Mouse (Mus musculus): ENCODE results near the gene Yipf3. TPM values are rescaled to one million over a fixed set of nuclear protein-coding genes. Genes with fewer than 3 reads are reported as not detected.

The Yipf3 gene
- total and polyA plus RNA-seq, 3 experiments, result 72.4 to 142 (median 82.8) TPM

GRCm38 (mm10) chr17:46255147-46255546 lies 7.3 kb downstream of the Yipf3 start:
- peaks cover 3% of the 10 kb centered on the region; the same call in 1 of the 2 replicates for H3K4me1 ChIP-seq (ENCODE audit: control insufficient read depth, insufficient read depth, low read length)
- no peak overlapping the region for H3K27ac ChIP-seq
- DNase-seq, result no peak
- intact Hi-C loops (cut with DNase I), result no loop called here
- no peak for TF ChIP-seq CTCF (IDR thresholded peaks at IDR 0.05)
- TF ChIP-seq POLR2A (IDR thresholded peaks at IDR 0.05; ENCODE audit: insufficient read depth, low read depth, low read length), result no peak
- no peak for TF ChIP-seq EP300 (IDR thresholded peaks at IDR 0.05; ENCODE audit: insufficient read depth, low read depth, low read length)
- H3K36me3 ChIP-seq (ENCODE audit: control insufficient read depth, insufficient read depth, low read length), result no peaks in the 10 kb centered on the region
- H3K79me2 ChIP-seq (replicated peaks; ENCODE audit: control insufficient read depth, insufficient read depth, low read length), result no peaks in the 10 kb centered on the region
- no peak overlapping the region for H3K9ac ChIP-seq (ENCODE audit: low read depth, low read length)
- H3K4me3 ChIP-seq, result no peak overlapping the region
- 29% methylated on average over 6 of the region's 6 CpGs for WGBS
- H3K27me3 ChIP-seq (ENCODE audit: control insufficient read depth, insufficient read depth, low read length), result no peaks in the 10 kb centered on the region

- Histone ChIP-seq H3K27me3 (ENCODE audit: control insufficient read depth, insufficient read depth, low read length) (no peaks in the 10 kb centered on the region), H3K4me1 (ENCODE audit: control insufficient read depth, insufficient read depth, low read length) (peaks cover 1% of the 10 kb centered on the region; the same call in 1 of the 2 replicates), H3K9ac (ENCODE audit: low read depth, low read length) (no peak overlapping the region), H3K4me3 (no peak overlapping the region), H3K27ac (no peak overlapping the region), H3K79me2 (replicated peaks; ENCODE audit: control insufficient read depth, insufficient read depth, low read length) (no peaks in the 10 kb centered on the region), H3K36me3 (ENCODE audit: control insufficient read depth, insufficient read depth, low read length) (no peaks in the 10 kb centered on the region)
- DNase-seq, result no peak
- intact Hi-C loops (cut with DNase I), result no loop called here
- WGBS, result 76% methylated on average over 30 of the region's 30 CpGs
- TF ChIP-seq POLR2A (IDR thresholded peaks at IDR 0.05; ENCODE audit: insufficient read depth, low read depth, low read length) (no peak), CTCF (IDR thresholded peaks at IDR 0.05) (no peak), EP300 (IDR thresholded peaks at IDR 0.05; ENCODE audit: insufficient read depth, low read depth, low read length) (no peak)
Measured at GRCm38 (mm10) chr17:46258279-46259053, 10.6 kb downstream of the Yipf3 start.

GRCm38 (mm10) chr17:46259675-46260074 lies 11.8 kb downstream of the Yipf3 start:
- TF ChIP-seq EP300 (IDR thresholded peaks at IDR 0.05; ENCODE audit: insufficient read depth, low read depth, low read length), result no peak
- TF ChIP-seq POLR2A (IDR thresholded peaks at IDR 0.05; ENCODE audit: insufficient read depth, low read depth, low read length), result no peak
- TF ChIP-seq CTCF (IDR thresholded peaks at IDR 0.05), result no peak
- H3K4me1 ChIP-seq (ENCODE audit: control insufficient read depth, insufficient read depth, low read length), result no peaks in the 10 kb centered on the region
- H3K9ac ChIP-seq (ENCODE audit: low read depth, low read length), result no peak overlapping the region
- no peak overlapping the region for H3K4me3 ChIP-seq
- no peaks in the 10 kb centered on the region for H3K36me3 ChIP-seq (ENCODE audit: control insufficient read depth, insufficient read depth, low read length)
- DNase-seq, result no peak
- intact Hi-C loops (cut with DNase I), result no loop called here
- WGBS, result 76% methylated on average over 17 of the region's 17 CpGs
- no peaks in the 10 kb centered on the region for H3K27me3 ChIP-seq (ENCODE audit: control insufficient read depth, insufficient read depth, low read length)
- H3K27ac ChIP-seq, result no peak overlapping the region
- no peaks in the 10 kb centered on the region; the same call in 1 of the 2 replicates for H3K79me2 ChIP-seq (replicated peaks; ENCODE audit: control insufficient read depth, insufficient read depth, low read length)

- intact Hi-C loops (cut with DNase I), result no loop called here
- DNase-seq, result no peak
- peaks cover 1% of the 10 kb centered on the region; the same call in 1 of the 2 replicates for H3K79me2 ChIP-seq (replicated peaks; ENCODE audit: control insufficient read depth, insufficient read depth, low read length)
- no peaks in the 10 kb centered on the region for H3K27me3 ChIP-seq (ENCODE audit: control insufficient read depth, insufficient read depth, low read length)
- no peak overlapping the region for H3K4me3 ChIP-seq
- TF ChIP-seq POLR2A (IDR thresholded peaks at IDR 0.05; ENCODE audit: insufficient read depth, low read depth, low read length) (no peak), CTCF (IDR thresholded peaks at IDR 0.05) (no peak), EP300 (IDR thresholded peaks at IDR 0.05; ENCODE audit: insufficient read depth, low read depth, low read length) (no peak)
- H3K27ac ChIP-seq, result no peak overlapping the region; the same call in 1 of the 2 replicates
- no peaks in the 10 kb centered on the region for H3K36me3 ChIP-seq (ENCODE audit: control insufficient read depth, insufficient read depth, low read length)
- no peak overlapping the region for H3K9ac ChIP-seq (ENCODE audit: low read depth, low read length)
- no peaks in the 10 kb centered on the region; the same call in 1 of the 2 replicates for H3K4me1 ChIP-seq (ENCODE audit: control insufficient read depth, insufficient read depth, low read length)
- 53% methylated on average over 5 of the region's 5 CpGs for WGBS
Measured at GRCm38 (mm10) chr17:46262201-46262694, 14.4 kb downstream of the Yipf3 start.

- Histone ChIP-seq H3K4me1 (ENCODE audit: control insufficient read depth, insufficient read depth, low read length) (peaks cover 8% of the 10 kb centered on the region), H3K36me3 (ENCODE audit: control insufficient read depth, insufficient read depth, low read length) (no peaks in the 10 kb centered on the region), H3K9ac (ENCODE audit: low read depth, low read length) (no peak overlapping the region), H3K27me3 (ENCODE audit: control insufficient read depth, insufficient read depth, low read length) (no peaks in the 10 kb centered on the region), H3K4me3 (no peak overlapping the region), H3K27ac (no peak overlapping the region), H3K79me2 (replicated peaks; ENCODE audit: control insufficient read depth, insufficient read depth, low read length) (peaks cover 1% of the 10 kb centered on the region; the same call in 1 of the 2 replicates)
- intact Hi-C loops (cut with DNase I), result loop anchor here (5.0 kb wide), 1 partner anchor 117 kb away; the partner anchor contains the start of gene Zfp318
- DNase-seq, result no peak
- WGBS, result 81% methylated on average over 12 of the region's 12 CpGs
- TF ChIP-seq POLR2A (IDR thresholded peaks at IDR 0.05; ENCODE audit: insufficient read depth, low read depth, low read length) (no peak), EP300 (IDR thresholded peaks at IDR 0.05; ENCODE audit: insufficient read depth, low read depth, low read length) (no peak), CTCF (IDR thresholded peaks at IDR 0.05) (no peak)
Measured at GRCm38 (mm10) chr17:46265502-46265901, 17.6 kb downstream of the Yipf3 start.
